Mouse (Mus musculus): ENCODE results near the gene Baat. TPM values are rescaled to one million over a fixed set of nuclear protein-coding genes. Genes with fewer than 3 reads are reported as not detected.
"Not testable (repeated sequence)": the region's sequence is repeated elsewhere in the genome, so short reads cannot be mapped to it uniquely, and the experiment has no call there.

Baat gene
- polyA plus RNA-seq, 1 experiment from 2014 or later: 0.43 TPM

- DNase-seq (peak; percentile 23), ATAC-seq (ENCODE audit: low read depth) (peak; percentile 79)
- not testable (repeated sequence) for H3K36me3 ChIP-seq; H3K9me3 ChIP-seq (replicated peaks); H3K9ac ChIP-seq; H3K27me3 ChIP-seq; H3K4me3 ChIP-seq (replicated peaks)
- Histone ChIP-seq H3K27ac (peak overlapping the region; percentile 75), H3K4me1 (replicated peaks) (peaks cover 27% of the 10 kb centered on the region), H3K4me2 (peak overlapping the region; percentile 32)
- 92% methylated on average over 1 of the region's 1 CpGs for WGBS (ENCODE audit: insufficient replicate concordance)
These were observed 55.1 kb downstream of the Baat start for GRCm38 (mm10) chr4:49451133-49451847.

Other genes starting within 250 kb of the Baat start
- 0.36 and 0.43 TPM in 2 replicates for gene Acnat2, start 98.4 kb downstream of the Baat start, polyA plus RNA-seq (2015; fragmentation: Nextera tagmentation; extraction: Ambion mirVana)
- 0.24 and 0.52 TPM in 2 replicates for gene Acnat1, start 32.6 kb downstream of the Baat start, polyA plus RNA-seq (2015; fragmentation: Nextera tagmentation; extraction: Ambion mirVana)
- gene Mrpl50, start 14.5 kb upstream of the Baat start, polyA plus RNA-seq (2015; fragmentation: Nextera tagmentation; extraction: Ambion mirVana): 57.8 and 74.2 TPM in 2 replicates
- gene Zfp189, start 14.6 kb upstream of the Baat start, polyA plus RNA-seq (2015; fragmentation: Nextera tagmentation; extraction: Ambion mirVana): 3.0 and 4.2 TPM in 2 replicates
- gene Aldob, start 43.0 kb upstream of the Baat start, polyA plus RNA-seq (2015; fragmentation: Nextera tagmentation; extraction: Ambion mirVana): 143 and 163 TPM in 2 replicates
- gene Tmem246, start 91.3 kb upstream of the Baat start, polyA plus RNA-seq (2015; fragmentation: Nextera tagmentation; extraction: Ambion mirVana): 9.9 and 10.9 TPM in 2 replicates
- 17.0 and 19.7 TPM in 2 replicates for gene Rnf20, start 125.4 kb upstream of the Baat start, polyA plus RNA-seq (2015; fragmentation: Nextera tagmentation; extraction: Ambion mirVana)
- not detected in 2 replicates for gene Ppp3r2, start 175.5 kb upstream of the Baat start, polyA plus RNA-seq (2015; fragmentation: Nextera tagmentation; extraction: Ambion mirVana)